Mouse (Mus musculus) midbrain, embryonic 12.5 days (tissue): ENCODE results near the gene Tmco5. TPM values are rescaled to one million over a fixed set of nuclear protein-coding genes. Genes with fewer than 3 reads are reported as not detected.
"Not testable (repeated sequence)": the region's sequence is repeated elsewhere in the genome, so short reads cannot be mapped to it uniquely, and the experiment has no call there.

Experiments
- ATAC-seq: fragments of 200-750 bp; cut with Nextera tagmentation; 2 replicates; pipeline ENCODE4 v1.8.0; 2017; ENCODE audit warnings: low read depth, moderate TSS enrichment, moderate library complexity; ENCODE audit not compliant: low FRiP score
- H3K27ac ChIP-seq: fragments of 300-500 bp; sonication (generic); replicated peaks from 2 replicates; pipeline ENCODE4 v1.5.1; 2016; ENCODE audit warnings: mild to moderate bottlenecking
- H3K27me3 ChIP-seq: fragments of 300-500 bp; sonication (generic); 2 replicates; pipeline ENCODE4 v1.6.1; 2016; ENCODE audit warnings: mild to moderate bottlenecking
- H3K36me3 ChIP-seq: fragments of 300-500 bp; sonication (generic); 2 replicates; pipeline ENCODE4 v1.6.1; 2016
- H3K4me1 ChIP-seq: fragments of 300-500 bp; sonication (generic); 2 replicates; pipeline ENCODE4 v1.6.1; 2016
- H3K4me2 ChIP-seq: fragments of 300-500 bp; sonication (generic); replicated peaks from 2 replicates; pipeline ENCODE4 v1.6.1; 2016; ENCODE audit warnings: mild to moderate bottlenecking, moderate library complexity
- H3K4me3 ChIP-seq: fragments of 300-500 bp; sonication (generic); 2 replicates; pipeline ENCODE4 v1.5.1; 2016; ENCODE audit warnings: mild to moderate bottlenecking
- H3K9ac ChIP-seq: fragments of 300-500 bp; sonication (generic); replicated peaks from 2 replicates; pipeline ENCODE4 v1.6.1; 2016; ENCODE audit warnings: mild to moderate bottlenecking, moderate library complexity
- H3K9me3 ChIP-seq: fragments of 300-500 bp; sonication (generic); 2 replicates; pipeline ENCODE4 v1.6.1; 2016; ENCODE audit warnings: mild to moderate bottlenecking
- WGBS: fragments of 180-500 bp; shearing (Covaris S2); methylation state at CpG from one replicate; pipeline ENCODE4 v1.1.7; 2016; 5-methylcytosine and 5-hydroxymethylcytosine counted together
- polyA plus RNA-seq: library from polyadenylated mRNA; unstranded; fragments of >200 nt; fragmentation: Nextera tagmentation; extraction: Ambion mirVana; gene quantifications from 2 replicates; pipeline ENCODE4 v1.2.1, GENCODE M21; 2016

Tmco5 gene
- polyA plus RNA-seq, 1 experiment from 2014 or later: not detected

DNA sequence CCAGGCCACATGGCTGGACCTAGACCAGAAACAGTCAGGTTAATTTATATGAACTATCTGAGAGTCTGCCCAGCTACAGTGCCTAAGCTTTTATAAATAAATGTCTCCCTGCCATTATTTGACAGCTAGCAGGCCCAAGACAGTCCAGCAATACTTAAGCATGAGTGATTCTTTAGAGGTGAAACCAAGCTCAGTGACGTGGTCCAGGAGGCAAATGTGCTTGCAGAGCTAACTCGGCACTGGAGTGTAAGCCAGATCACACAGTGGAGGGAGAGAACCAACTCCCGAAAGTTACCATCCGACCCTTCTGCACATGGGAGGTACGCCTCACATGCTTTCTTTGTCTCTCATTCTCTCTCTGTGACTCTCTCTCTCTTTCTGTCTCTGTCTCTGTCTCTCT is 46.7 kb downstream of the Tmco5 start:
- Histone ChIP-seq H3K27me3 (no peaks in the 10 kb centered on the region), H3K9me3 (no peaks in the 10 kb centered on the region), H3K36me3 (no peaks in the 10 kb centered on the region), H3K9ac (no peak overlapping the region), H3K4me1 (no peaks in the 10 kb centered on the region), H3K4me2 (no peak overlapping the region), H3K27ac (no peak overlapping the region), H3K4me3 (no peak overlapping the region)
- WGBS: 79% methylated on average over 5 of the region's 5 CpGs
- ATAC-seq: no peak

DNA sequence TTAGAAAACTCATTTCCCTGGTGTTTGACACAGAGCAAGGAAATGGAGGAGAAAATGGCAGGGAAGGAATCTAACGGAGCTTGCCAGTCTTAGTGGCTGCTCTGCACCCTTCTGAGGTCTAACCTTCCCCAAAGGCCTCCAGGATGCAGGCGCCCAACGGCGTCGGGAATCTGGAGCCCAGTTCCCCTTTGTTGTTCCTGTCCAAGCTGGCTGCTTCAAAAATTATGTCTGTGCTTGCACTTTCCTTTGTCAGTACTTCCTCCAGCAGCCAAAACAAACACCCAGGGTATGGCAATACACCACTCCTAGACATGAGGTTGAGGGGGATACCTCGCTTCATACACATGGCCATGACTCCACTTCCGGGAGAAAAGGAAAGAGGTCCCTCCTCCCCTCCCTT is 53.7 kb downstream of the Tmco5 start:
- H3K9me3 ChIP-seq: no peaks in the 10 kb centered on the region
- no peaks in the 10 kb centered on the region for H3K4me1 ChIP-seq
- no peak overlapping the region for H3K4me2 ChIP-seq
- H3K27me3 ChIP-seq: no peaks in the 10 kb centered on the region
- H3K4me3 ChIP-seq: no peak overlapping the region
- no peak overlapping the region for H3K9ac ChIP-seq
- ATAC-seq: no peak
- H3K27ac ChIP-seq: no peak overlapping the region
- WGBS: 92% methylated on average over 7 of the region's 7 CpGs
- no peaks in the 10 kb centered on the region for H3K36me3 ChIP-seq

GRCm38 (mm10) chr2:116934236-116934635 is 55.7 kb downstream of the Tmco5 start:
- WGBS: 91% methylated on average over 1 of the region's 1 CpGs

DNA sequence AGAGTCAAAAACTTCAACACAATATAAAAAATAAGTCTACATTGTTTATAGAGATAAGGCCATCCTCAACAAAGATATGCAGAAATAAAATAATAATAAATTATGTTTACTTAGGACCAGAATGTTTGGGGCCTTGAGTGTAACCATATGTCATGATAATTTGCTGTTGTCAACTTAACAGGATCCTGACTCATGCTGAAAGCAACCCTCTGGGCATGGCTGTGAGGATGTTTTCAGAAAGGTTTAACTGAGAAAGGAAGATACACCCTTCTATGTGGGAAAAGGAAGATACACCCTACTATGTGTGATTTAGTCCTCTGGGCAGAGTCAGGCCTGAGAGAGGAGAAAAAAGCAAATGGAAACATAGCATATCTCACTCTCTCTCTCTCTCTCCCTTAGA is 56.3 kb downstream of the Tmco5 start:
- H3K27me3 ChIP-seq: no peaks in the 10 kb centered on the region
- no peak overlapping the region for H3K4me2 ChIP-seq
- no peak overlapping the region for H3K4me3 ChIP-seq
- H3K36me3 ChIP-seq: no peaks in the 10 kb centered on the region
- H3K27ac ChIP-seq: no peak overlapping the region
- no peaks in the 10 kb centered on the region for H3K4me1 ChIP-seq
- H3K9ac ChIP-seq: no peak overlapping the region
- no peaks in the 10 kb centered on the region for H3K9me3 ChIP-seq
- no peak for ATAC-seq

More at GRCm38 (mm10) chr2:116934236-116934635, 55.7 kb downstream of the Tmco5 start:
- not testable (repeated sequence) for H3K4me2 ChIP-seq, H3K9ac ChIP-seq, H3K27me3 ChIP-seq, H3K36me3 ChIP-seq, H3K4me1 ChIP-seq, H3K27ac ChIP-seq, H3K4me3 ChIP-seq, H3K9me3 ChIP-seq, ATAC-seq

- Histone ChIP-seq H3K9me3 (no peaks in the 10 kb centered on the region), H3K4me3 (no peak overlapping the region), H3K36me3 (no peaks in the 10 kb centered on the region), H3K9ac (no peak overlapping the region), H3K27me3 (no peaks in the 10 kb centered on the region), H3K4me2 (no peak overlapping the region), H3K4me1 (no peaks in the 10 kb centered on the region), H3K27ac (no peak overlapping the region)
- WGBS: 80% methylated on average over 2 of the region's 2 CpGs
- ATAC-seq: no peak
These were observed 57.9 kb downstream of the Tmco5 start for GRCm38 (mm10) chr2:116936371-116936770.

- no peak overlapping the region for H3K4me2 ChIP-seq
- H3K4me1 ChIP-seq: no peaks in the 10 kb centered on the region
- WGBS: 89% methylated on average over 1 of the region's 1 CpGs
These were observed 58.7 kb downstream of the Tmco5 start for GRCm38 (mm10) chr2:116937166-116937565.

GRCm38 (mm10) chr2:116941816-116942215 is 63.3 kb downstream of the Tmco5 start:
- Histone ChIP-seq H3K4me2 (no peak overlapping the region), H3K9me3 (no peaks in the 10 kb centered on the region), H3K9ac (no peak overlapping the region), H3K36me3 (no peaks in the 10 kb centered on the region), H3K4me1 (no peaks in the 10 kb centered on the region), H3K27ac (no peak overlapping the region), H3K4me3 (no peak overlapping the region), H3K27me3 (no peaks in the 10 kb centered on the region)
- ATAC-seq: no peak
- 89% methylated on average over 3 of the region's 3 CpGs for WGBS

More at GRCm38 (mm10) chr2:116937166-116937565, 58.7 kb downstream of the Tmco5 start:
- no peak for ATAC-seq
- Histone ChIP-seq H3K4me3 (no peak overlapping the region), H3K36me3 (no peaks in the 10 kb centered on the region), H3K9ac (no peak overlapping the region), H3K27ac (no peak overlapping the region), H3K9me3 (no peaks in the 10 kb centered on the region), H3K27me3 (no peaks in the 10 kb centered on the region)

Other genes with a start within 250 kb of the Tmco5 start
- 17.8 and 21.7 TPM in 2 replicates for gene Spred1, start 242.7 kb downstream of the Tmco5 start, polyA plus RNA-seq